Mouse (Mus musculus) G1E (cell line): ENCODE data around the gene Racgap1.

Source experiments
- CTCF ChIP-seq: IDR thresholded peaks from 2 replicates; pipeline ENCODE4 v1.5.1; 2012; ENCODE audit warnings: low read depth, low read length, inconsistent platforms, mixed read lengths
- GATA1 ChIP-seq: IDR thresholded peaks from 2 replicates; pipeline ENCODE4 v1.6.1; 2012; ENCODE audit warnings: borderline replicate concordance, low read length, inconsistent platforms, mixed read lengths
- POLR2AphosphoS5 ChIP-seq: IDR thresholded peaks from 2 replicates; pipeline ENCODE4 v1.6.1; 2012; ENCODE audit warnings: low read depth, low read length, inconsistent platforms; ENCODE audit not compliant: insufficient replicate concordance

GRCm38 (mm10) chr15:99614753-99615152 lies 36.7 kb downstream of the Racgap1 start:
- no peak for TF ChIP-seq CTCF
- TF ChIP-seq POLR2AphosphoS5 = no peak
- TF ChIP-seq GATA1 = no peak
